28 mouse cellular contexts compared by ENCODE assay signal in the genomic region with DNA sequence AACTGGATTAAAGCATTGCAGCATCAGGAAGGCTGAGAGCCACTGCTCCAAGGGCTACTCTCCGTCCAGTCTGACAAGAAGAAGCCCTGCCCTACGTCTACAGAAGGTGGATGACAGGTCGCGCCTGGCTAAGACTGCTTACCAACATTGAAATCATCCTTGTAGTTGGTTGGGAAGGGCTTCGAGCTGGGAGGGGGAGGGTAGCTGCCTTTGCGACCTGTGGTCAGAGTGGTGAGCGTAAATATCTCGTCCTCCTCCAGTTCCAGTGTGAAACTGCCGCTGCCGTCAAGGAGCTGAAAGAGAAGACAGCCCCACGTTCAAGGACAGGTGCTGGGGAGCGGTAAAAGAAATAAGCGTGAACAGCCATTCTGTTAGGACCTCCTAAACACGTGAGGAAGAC. TPM values are rescaled to one million over a fixed set of nuclear protein-coding genes. Genes with fewer than 3 reads are reported as not detected.
"Had no signal": no experiment of that assay in that cellular context is flagged by ENCODE, and none has a peak within 500 bp of the region (broad histone marks: within the 10 kb centered on the region; RNA-seq: fewer than 3 reads in every experiment).

No protein-coding gene starts in this region.

- H3K9ac ChIP-seq: embryonic facial prominence, embryonic 12.5 days; embryonic facial prominence, embryonic 13.5 days; embryonic facial prominence, embryonic 15.5 days; forebrain, embryonic 12.5 days; forebrain, embryonic 13.5 days; forebrain, embryonic 15.5 days; forebrain, postnatal 0 days had no signal

- H3K4me3 ChIP-seq: embryonic facial prominence, embryonic 10.5 days; embryonic facial prominence, embryonic 12.5 days; embryonic facial prominence, embryonic 13.5 days; embryonic facial prominence, embryonic 15.5 days; erythroblast, embryonic 14.5 days; forebrain, embryonic 10.5 days; forebrain, embryonic 12.5 days; forebrain, embryonic 13.5 days; forebrain, embryonic 15.5 days; gastrocnemius, adult 2 months; heart, adult 2 months had no signal

- ATAC-seq: forebrain, embryonic 13.5 days; forebrain, embryonic 14.5 days; forebrain, embryonic 15.5 days; forebrain, embryonic 16.5 days; forebrain, postnatal 0 days had no signal

- H3K4me1 ChIP-seq: embryonic facial prominence, embryonic 12.5 days; embryonic facial prominence, embryonic 15.5 days; forebrain, embryonic 12.5 days; forebrain, embryonic 13.5 days; forebrain, embryonic 15.5 days had no signal

- H3K4me2 ChIP-seq: embryonic facial prominence, embryonic 12.5 days; embryonic facial prominence, embryonic 13.5 days; embryonic facial prominence, embryonic 15.5 days; forebrain, embryonic 12.5 days; forebrain, embryonic 13.5 days; forebrain, embryonic 15.5 days had no signal

- H3K9me3 ChIP-seq: embryonic facial prominence, embryonic 10.5 days; embryonic facial prominence, embryonic 12.5 days; embryonic facial prominence, embryonic 13.5 days; embryonic facial prominence, embryonic 15.5 days; forebrain, embryonic 10.5 days; forebrain, embryonic 12.5 days; forebrain, embryonic 13.5 days; forebrain, embryonic 15.5 days had no signal

- H3K27ac ChIP-seq: embryonic facial prominence, embryonic 10.5 days; embryonic facial prominence, embryonic 12.5 days; embryonic facial prominence, embryonic 13.5 days; embryonic facial prominence, embryonic 15.5 days; forebrain, embryonic 10.5 days; forebrain, embryonic 12.5 days; forebrain, embryonic 13.5 days; forebrain, embryonic 15.5 days; gastrocnemius, adult 2 months; heart, adult 2 months had no signal

- H3K36me3 ChIP-seq: embryonic facial prominence, embryonic 15.5 days; forebrain, embryonic 15.5 days had no signal

- DNase-seq: cerebellum, adult 2 months; cerebellum, adult 8-10 months; cerebellum, adult 9-10 months; cerebellum, adult 9-11 months; cerebellum, postnatal 10 days; cerebellum, postnatal 14 days; cerebellum, postnatal 25 days; cerebellum, postnatal 36 days; embryo, embryonic 11 days; forebrain, postnatal 0 days; gastrocnemius, adult 2 months; gastrocnemius, postnatal 10 days; gastrocnemius, postnatal 14 days; gastrocnemius, postnatal 25 days; gastrocnemius, postnatal 36 days; heart, adult 18-20 months; heart, adult 2 months had no signal

- H3K27me3 ChIP-seq: embryonic facial prominence, embryonic 12.5 days; embryonic facial prominence, embryonic 13.5 days; embryonic facial prominence, embryonic 15.5 days; forebrain, embryonic 12.5 days; forebrain, embryonic 13.5 days; forebrain, embryonic 15.5 days had no signal

RNA-seq across cellular contexts. Expression of a gene that starts 45.1 kb away (rescaled TPM):
- polyA plus RNA-seq: erythroblast, embryonic 14.5 days had no signal

RNA-seq across cellular contexts. Expression of a gene that starts 54.2 kb away (rescaled TPM):
- polyA plus RNA-seq: erythroblast, embryonic 14.5 days; forebrain, embryonic 16.5 days had no signal
